Mouse (Mus musculus): ENCODE results near the gene Med9. TPM values are rescaled to one million over a fixed set of nuclear protein-coding genes. Genes with fewer than 3 reads are reported as not detected.

Med9 gene
- polyA plus RNA-seq, 1 experiment = 76.8 TPM

DNA sequence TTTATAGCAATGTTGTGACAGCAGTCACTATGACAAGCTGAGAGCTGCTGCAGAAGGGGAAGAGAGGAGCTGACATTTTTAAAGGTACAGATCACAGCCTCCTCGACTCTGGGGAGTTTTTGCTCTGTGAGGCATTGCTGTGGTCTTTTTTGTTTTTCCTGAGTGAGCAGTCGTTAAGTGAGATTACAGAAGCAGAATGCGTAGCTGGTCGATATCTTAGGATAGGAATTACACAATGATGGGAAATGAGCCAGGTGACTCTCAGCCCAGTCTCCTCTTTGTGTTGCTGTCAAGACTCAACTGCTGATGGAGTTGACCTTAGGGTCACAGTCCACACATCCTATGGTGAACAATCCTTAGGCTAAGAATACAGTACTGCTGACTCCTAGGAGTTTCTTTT lies 30.0 kb upstream of the Med9 start:
- Histone ChIP-seq H3K4me1 (peaks cover 59% of the 10 kb centered on the region), H3K36me3 (replicated peaks; ENCODE audit: low read length) (peaks cover 3% of the 10 kb centered on the region), H3K27me3 (replicated peaks) (no peaks in the 10 kb centered on the region), H3K4me3 (replicated peaks) (no peak overlapping the region), H3K9me3 (peaks cover 11% of the 10 kb centered on the region)
- TF ChIP-seq FLI1 (IDR thresholded peaks at IDR 0.05; ENCODE audit: low read length) (no peak), GATA1 (IDR thresholded peaks at IDR 0.05; ENCODE audit: borderline replicate concordance, low read length) (no peak)

GRCm38 (mm10) chr11:59919401-59919800 lies 28.6 kb upstream of the Med9 start:
- H3K36me3 ChIP-seq (replicated peaks; ENCODE audit: low read length) = peaks cover 3% of the 10 kb centered on the region
- H3K4me1 ChIP-seq = peaks cover 57% of the 10 kb centered on the region
- TF ChIP-seq GATA1 (IDR thresholded peaks at IDR 0.05; ENCODE audit: borderline replicate concordance, low read length) (no peak), FLI1 (IDR thresholded peaks at IDR 0.05; ENCODE audit: low read length) (no peak)
- H3K27me3 ChIP-seq (replicated peaks) = no peaks in the 10 kb centered on the region
- H3K9me3 ChIP-seq = peaks cover 11% of the 10 kb centered on the region
- no peak overlapping the region for H3K4me3 ChIP-seq (replicated peaks)

- H3K36me3 ChIP-seq (replicated peaks; ENCODE audit: low read length) = peaks cover 3% of the 10 kb centered on the region
- no peak overlapping the region for H3K4me3 ChIP-seq (replicated peaks)
- peaks cover 6% of the 10 kb centered on the region for H3K9me3 ChIP-seq
- no peaks in the 10 kb centered on the region for H3K27me3 ChIP-seq (replicated peaks)
- TF ChIP-seq FLI1 (IDR thresholded peaks at IDR 0.05; ENCODE audit: low read length) (no peak), GATA1 (IDR thresholded peaks at IDR 0.05; ENCODE audit: borderline replicate concordance, low read length) (no peak)
- peaks cover 60% of the 10 kb centered on the region for H3K4me1 ChIP-seq
Observed at GRCm38 (mm10) chr11:59920331-59920730, 27.7 kb upstream of the Med9 start.

- H3K4me1 ChIP-seq = peaks cover 57% of the 10 kb centered on the region
- no peak overlapping the region for H3K4me3 ChIP-seq (replicated peaks)
- H3K27me3 ChIP-seq (replicated peaks) = peaks cover 2% of the 10 kb centered on the region
- TF ChIP-seq FLI1 (IDR thresholded peaks at IDR 0.05; ENCODE audit: low read length) (no peak), GATA1 (IDR thresholded peaks at IDR 0.05; ENCODE audit: borderline replicate concordance, low read length) (no peak)
- no peaks in the 10 kb centered on the region for H3K9me3 ChIP-seq
- no peaks in the 10 kb centered on the region for H3K36me3 ChIP-seq (replicated peaks; ENCODE audit: low read length)
Observed at GRCm38 (mm10) chr11:59921265-59921664, 26.7 kb upstream of the Med9 start.

GRCm38 (mm10) chr11:59930031-59930430 lies 18.0 kb upstream of the Med9 start:
- H3K4me1 ChIP-seq = peaks cover 52% of the 10 kb centered on the region
- TF ChIP-seq GATA1 (IDR thresholded peaks at IDR 0.05; ENCODE audit: borderline replicate concordance, low read length) (no peak), FLI1 (IDR thresholded peaks at IDR 0.05; ENCODE audit: low read length) (no peak)
- no peaks in the 10 kb centered on the region for H3K9me3 ChIP-seq
- H3K4me3 ChIP-seq (replicated peaks) = no peak overlapping the region
- H3K27me3 ChIP-seq (replicated peaks) = peaks cover 33% of the 10 kb centered on the region
- H3K36me3 ChIP-seq (replicated peaks; ENCODE audit: low read length) = no peaks in the 10 kb centered on the region

- Histone ChIP-seq H3K9me3 (no peaks in the 10 kb centered on the region), H3K4me1 (peaks cover 78% of the 10 kb centered on the region), H3K4me3 (replicated peaks) (no peak overlapping the region), H3K36me3 (replicated peaks; ENCODE audit: low read length) (no peaks in the 10 kb centered on the region), H3K27me3 (replicated peaks) (peaks cover 28% of the 10 kb centered on the region)
- TF ChIP-seq FLI1 (IDR thresholded peaks at IDR 0.05; ENCODE audit: low read length) (no peak), GATA1 (IDR thresholded peaks at IDR 0.05; ENCODE audit: borderline replicate concordance, low read length) (no peak)
Observed at GRCm38 (mm10) chr11:59932560-59933337, 15.3 kb upstream of the Med9 start.

- TF ChIP-seq GATA1 (IDR thresholded peaks at IDR 0.05; ENCODE audit: borderline replicate concordance, low read length) = no peak
- no peak for TF ChIP-seq FLI1 (IDR thresholded peaks at IDR 0.05; ENCODE audit: low read length)
- Histone ChIP-seq H3K4me1 (peaks cover 90% of the 10 kb centered on the region), H3K36me3 (replicated peaks; ENCODE audit: low read length) (no peaks in the 10 kb centered on the region), H3K27me3 (replicated peaks) (peaks cover 23% of the 10 kb centered on the region), H3K4me3 (replicated peaks) (no peak overlapping the region), H3K9me3 (no peaks in the 10 kb centered on the region)
Observed at GRCm38 (mm10) chr11:59933943-59934342, 14.1 kb upstream of the Med9 start.

GRCm38 (mm10) chr11:59937023-59937422 lies 11.0 kb upstream of the Med9 start:
- no peak overlapping the region for H3K4me3 ChIP-seq (replicated peaks)
- peaks cover 3% of the 10 kb centered on the region for H3K27me3 ChIP-seq (replicated peaks)
- H3K4me1 ChIP-seq = peaks cover 98% of the 10 kb centered on the region
- TF ChIP-seq FLI1 (IDR thresholded peaks at IDR 0.05; ENCODE audit: low read length) (no peak), GATA1 (IDR thresholded peaks at IDR 0.05; ENCODE audit: borderline replicate concordance, low read length) (no peak)
- H3K9me3 ChIP-seq = no peaks in the 10 kb centered on the region
- peaks cover 6% of the 10 kb centered on the region for H3K36me3 ChIP-seq (replicated peaks; ENCODE audit: low read length)

DNA sequence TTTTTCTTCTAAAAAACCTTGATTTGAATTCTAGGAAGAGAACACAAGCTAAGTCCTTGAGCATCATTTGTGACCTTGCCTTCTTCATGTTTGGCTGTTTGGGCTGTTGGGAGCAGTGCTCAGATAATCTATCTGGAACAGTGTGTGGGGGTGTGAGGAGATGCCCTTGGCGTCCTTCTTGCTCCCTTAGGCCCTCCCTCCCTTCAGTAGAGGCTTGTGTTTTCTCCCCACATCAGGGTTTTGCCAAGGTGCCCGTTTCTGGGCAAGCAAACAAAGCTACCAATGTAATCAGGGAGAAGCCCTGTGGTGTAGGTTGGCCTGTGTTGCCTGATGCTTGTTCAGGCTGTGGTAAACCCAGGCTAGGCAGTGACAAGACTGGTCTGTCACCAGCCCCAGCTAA lies 10.4 kb upstream of the Med9 start:
- H3K36me3 ChIP-seq (replicated peaks; ENCODE audit: low read length) = peaks cover 6% of the 10 kb centered on the region

DNA sequence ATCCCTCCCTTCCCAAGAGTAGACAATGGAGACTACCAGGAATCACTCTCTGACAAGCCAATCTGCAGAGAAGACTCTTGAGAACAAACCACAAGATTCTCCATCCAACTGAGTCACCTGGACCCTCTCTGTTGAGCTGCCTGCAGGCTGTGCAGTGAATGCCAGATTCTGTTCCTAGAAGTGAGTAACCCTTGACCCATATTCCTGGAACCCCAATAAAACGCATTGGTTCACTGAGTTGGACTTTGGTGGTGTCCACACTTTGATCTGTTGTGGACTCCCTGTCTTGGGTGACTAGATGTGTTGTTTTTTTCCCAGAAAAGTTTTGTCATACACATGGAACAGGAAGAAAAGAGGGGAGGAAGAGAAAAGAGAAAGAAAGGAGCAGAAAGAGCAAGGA lies 8.2 kb upstream of the Med9 start:
- Histone ChIP-seq H3K9me3 (no peaks in the 10 kb centered on the region), H3K36me3 (replicated peaks; ENCODE audit: low read length) (peaks cover 6% of the 10 kb centered on the region), H3K27me3 (replicated peaks) (no peaks in the 10 kb centered on the region), H3K4me3 (replicated peaks) (no peak overlapping the region), H3K4me1 (peaks cover 85% of the 10 kb centered on the region)
- TF ChIP-seq GATA1 (IDR thresholded peaks at IDR 0.05; ENCODE audit: borderline replicate concordance, low read length) (no peak), FLI1 (IDR thresholded peaks at IDR 0.05; ENCODE audit: low read length) (no peak)

More for the DNA sequence above, 10.4 kb upstream of the Med9 start:
- Histone ChIP-seq H3K27me3 (replicated peaks) (no peaks in the 10 kb centered on the region), H3K9me3 (no peaks in the 10 kb centered on the region), H3K4me3 (replicated peaks) (no peak overlapping the region), H3K4me1 (peaks cover 98% of the 10 kb centered on the region)
- no peak for TF ChIP-seq GATA1 (IDR thresholded peaks at IDR 0.05; ENCODE audit: borderline replicate concordance, low read length)
- TF ChIP-seq FLI1 (IDR thresholded peaks at IDR 0.05; ENCODE audit: low read length) = no peak
